Mouse (Mus musculus): ENCODE measurements around the gene Gm20605.

- no peak for TF ChIP-seq USF1 (IDR thresholded peaks at IDR 0.05; ENCODE audit: low read depth, low read length)
- no peak for TF ChIP-seq CTCF (conservative IDR thresholded peaks at IDR 0.05 in 1 of 2, IDR thresholded peaks at IDR 0.05 in 1 of 2; ENCODE audit: low read depth in 2 of 2, low read length in 2 of 2)
- TF ChIP-seq MEF2A (IDR thresholded peaks at IDR 0.05; ENCODE audit: borderline replicate concordance, low read depth, low read length): no peak
- no peak for TF ChIP-seq POLR2A (IDR thresholded peaks at IDR 0.05; ENCODE audit: low read depth, low read length)
These were observed 57.3 kb downstream of the Gm20605 start for GRCm38 (mm10) chr5:137686127-137686790.

Data from CH12.LX (cell line).